Mouse (Mus musculus) hindbrain, embryonic 14.5 days (tissue): ENCODE results near the gene Olfr362. TPM values are rescaled to one million over a fixed set of nuclear protein-coding genes. Genes with fewer than 3 reads are reported as not detected.
"Not testable (repeated sequence)": the region's sequence is repeated elsewhere in the genome, so short reads cannot be mapped to it uniquely, and the experiment has no call there.

ENCODE experiments used
- ATAC-seq: fragments of 200-750 bp; cut with Nextera tagmentation; 2 replicates; pipeline ENCODE4 v1.8.0; 2017; ENCODE audit warnings: moderate number of reproducible peaks, mild to moderate bottlenecking, moderate TSS enrichment, moderate library complexity; ENCODE audit not compliant: low FRiP score
- DNase-seq: peaks from one replicate; pipeline ENCODE4 v3.0.0-alpha.2; 2015; ENCODE audit warnings: low spot score
- H3K27ac ChIP-seq: fragments of 300-500 bp; sonication (generic); 2 replicates; pipeline ENCODE4 v1.5.1; 2014; ENCODE audit warnings: mild to moderate bottlenecking, moderate library complexity
- H3K27me3 ChIP-seq: fragments of 300-500 bp; sonication (generic); 2 replicates; pipeline ENCODE4 v1.6.1; 2014; ENCODE audit warnings: mild to moderate bottlenecking, low read length, mixed read lengths; ENCODE audit not compliant: control insufficient read depth, insufficient read depth
- H3K36me3 ChIP-seq: fragments of 300-500 bp; sonication (generic); replicated peaks from 2 replicates; pipeline ENCODE4 v1.6.1; 2014; ENCODE audit not compliant: control insufficient read depth, insufficient read depth
- H3K4me1 ChIP-seq: fragments of 300-500 bp; sonication (generic); replicated peaks from 2 replicates; pipeline ENCODE4 v1.6.1; 2014; ENCODE audit warnings: antibody characterized with exemption, low read length, mixed read lengths; ENCODE audit not compliant: control insufficient read depth, insufficient read depth
- H3K4me2 ChIP-seq: fragments of 300-500 bp; sonication (generic); replicated peaks from 2 replicates; pipeline ENCODE4 v1.6.1; 2014; ENCODE audit warnings: mild to moderate bottlenecking, moderate library complexity
- H3K4me3 ChIP-seq: fragments of 300-500 bp; sonication (generic); replicated peaks from 2 replicates; pipeline ENCODE4 v1.5.1; 2014; ENCODE audit warnings: mild to moderate bottlenecking, low read length
- H3K9ac ChIP-seq: fragments of 300-500 bp; sonication (generic); 2 replicates; pipeline ENCODE4 v1.6.1; 2014
- H3K9me3 ChIP-seq: fragments of 300-500 bp; sonication (generic); 2 replicates; pipeline ENCODE4 v1.6.1; 2016; ENCODE audit warnings: low read length; ENCODE audit not compliant: control insufficient read depth
- WGBS: fragments of 180-500 bp; shearing (Covaris S2); extraction: QIAGEN DNeasy Blood & Tissue Kit; methylation state at CpG from one replicate; pipeline ENCODE4 v1.1.7; 2014; 5-methylcytosine and 5-hydroxymethylcytosine counted together
- polyA plus RNA-seq: library from polyadenylated mRNA; unstranded; fragments of >200 nt; fragmentation: Nextera tagmentation; extraction: Ambion mirVana; gene quantifications from 2 replicates; pipeline ENCODE4 v1.2.1, GENCODE M21; 2014

The Olfr362 gene
- polyA plus RNA-seq: not detected in 2 replicates

DNA sequence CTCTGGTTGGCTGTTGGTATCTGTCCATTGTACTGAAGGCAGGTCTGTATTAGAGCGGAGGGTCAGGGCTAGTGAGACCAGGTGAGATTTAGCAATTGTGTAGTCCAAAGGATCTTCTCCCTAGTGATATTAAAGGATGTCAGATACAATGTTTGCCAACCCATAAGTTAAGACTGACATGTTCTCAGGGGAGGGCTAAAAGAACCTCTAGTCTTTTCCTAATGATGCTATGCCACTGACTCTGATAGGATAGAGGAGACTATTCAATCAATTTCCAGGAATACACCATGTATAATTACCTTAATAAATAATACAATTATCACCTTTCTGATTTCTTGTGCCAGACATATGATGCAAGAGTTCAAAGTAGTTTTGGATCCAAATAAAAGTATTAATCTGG is at the start of gene Olfr362:
Gene Olfr362, minus strand, starts transcription at position 101 of the 400 bp plus-strand sequence.
- no peak within 1 kb of the TSS for H3K9ac ChIP-seq
- no peaks in the 10 kb centered on the region for H3K27me3 ChIP-seq
- 80% methylated on average over 1 of the region's 1 CpGs for WGBS
- DNase-seq (no peak), ATAC-seq (no peak)
- 0 out of 2 replicates have a peak, but pooled peaks cover 13% of the 10 kb centered on the region for H3K9me3 ChIP-seq
- H3K4me1 ChIP-seq: no peaks in the 10 kb centered on the region
- H3K4me2 ChIP-seq: no peak within 1 kb of the TSS
- H3K27ac ChIP-seq: no peak within 1 kb of the TSS
- no peak within 1 kb of the TSS for H3K4me3 ChIP-seq
- H3K36me3 ChIP-seq: no peaks in the 10 kb centered on the region

DNA sequence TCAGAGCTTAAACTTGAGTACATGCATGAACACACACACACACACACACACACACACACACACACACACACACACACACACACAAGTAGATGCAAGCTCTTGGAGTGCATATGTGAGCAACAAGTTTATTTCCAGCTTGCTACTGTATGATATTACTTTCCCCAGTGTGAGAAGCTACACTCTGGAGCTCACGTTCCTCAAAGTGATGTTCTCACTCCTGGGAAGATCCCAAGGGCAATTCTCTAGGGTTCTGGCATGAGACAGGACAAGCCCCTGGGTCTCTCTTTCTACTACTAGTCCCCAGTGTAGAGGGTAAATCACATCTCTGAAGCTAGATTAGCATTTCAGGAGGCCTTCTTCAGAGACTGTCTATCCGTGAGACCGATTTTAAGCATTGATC is 21.3 kb upstream of the Olfr362 start, which contains the start of gene Olfr364-ps1:
Gene Olfr364-ps1, plus strand, starts transcription at position 301 of the 400 bp plus-strand sequence.
- Histone ChIP-seq H3K4me2 (no peak within 1 kb of the TSS), H3K27me3 (no peaks in the 10 kb centered on the region)

DNA sequence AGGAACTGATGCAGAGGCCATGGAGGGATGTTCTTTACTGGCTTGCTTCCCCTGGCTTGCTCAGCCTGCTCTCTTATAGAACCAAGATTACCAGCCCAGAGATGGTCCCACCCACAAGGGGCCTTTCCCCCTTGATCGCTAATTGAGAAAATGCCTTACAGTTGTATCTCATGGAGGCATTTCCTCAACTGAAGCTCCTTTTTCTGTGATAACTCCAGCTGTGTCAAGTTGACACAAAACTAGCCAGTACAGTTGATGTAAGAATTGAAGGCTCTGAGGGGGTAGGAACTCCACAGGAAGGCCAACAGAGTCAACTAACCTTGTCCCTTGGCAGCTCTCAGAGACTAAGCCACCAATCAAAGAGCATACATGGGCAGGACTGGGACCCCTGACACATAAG is 28.5 kb downstream of the Olfr362 start, which contains the start of gene Olfr361:
Gene Olfr361, minus strand, starts transcription at position 101 of the 400 bp plus-strand sequence.
- not testable (repeated sequence) for H3K27me3 ChIP-seq, ATAC-seq, H3K4me1 ChIP-seq

More for the DNA sequence above, 21.3 kb upstream of the Olfr362 start, which contains the start of gene Olfr364-ps1:
- H3K4me3 ChIP-seq: no peak within 1 kb of the TSS
- H3K4me1 ChIP-seq: no peaks in the 10 kb centered on the region
- H3K9me3 ChIP-seq: peaks cover 33% of the 10 kb centered on the region
- H3K36me3 ChIP-seq: no peaks in the 10 kb centered on the region
- no peak for ATAC-seq
- H3K27ac ChIP-seq: no peak within 1 kb of the TSS
- DNase-seq: no peak
- WGBS: 87% methylated on average over 3 of the region's 3 CpGs
- H3K9ac ChIP-seq: no peak within 1 kb of the TSS

DNA sequence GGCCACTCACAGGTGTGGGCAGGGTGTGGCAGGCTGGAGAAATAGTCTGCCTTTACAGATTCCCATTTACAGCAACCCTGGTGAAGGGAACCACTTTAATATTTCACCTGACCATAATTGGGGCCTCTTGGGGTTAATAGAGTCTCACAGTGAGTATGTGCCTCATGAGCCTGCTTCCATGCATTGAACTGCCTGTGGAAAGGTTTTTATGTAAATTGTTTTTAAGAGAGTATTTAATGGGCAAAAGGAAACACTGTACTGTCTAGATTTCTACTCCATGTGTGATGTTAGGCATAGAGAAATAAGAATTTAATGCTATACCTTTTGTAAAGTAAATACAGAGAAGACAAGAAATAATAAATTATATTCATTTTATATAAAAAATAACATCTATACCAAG is 52.3 kb downstream of the Olfr362 start, which contains the start of gene Olfr360:
Gene Olfr360, plus strand, starts transcription at position 301 of the 400 bp plus-strand sequence.
- H3K36me3 ChIP-seq: no peaks in the 10 kb centered on the region
- H3K9me3 ChIP-seq: peaks cover 14% of the 10 kb centered on the region; the same call in 1 of the 2 replicates
- ATAC-seq (no peak), DNase-seq (no peak)
- H3K27ac ChIP-seq: no peak within 1 kb of the TSS
- no peak within 1 kb of the TSS for H3K4me2 ChIP-seq
- no peaks in the 10 kb centered on the region for H3K27me3 ChIP-seq
- no peak within 1 kb of the TSS for H3K4me3 ChIP-seq
- no peak within 1 kb of the TSS for H3K9ac ChIP-seq
- H3K4me1 ChIP-seq: no peaks in the 10 kb centered on the region

More for the DNA sequence above, 28.5 kb downstream of the Olfr362 start, which contains the start of gene Olfr361:
- H3K36me3 ChIP-seq, DNase-seq, H3K4me3 ChIP-seq, H3K27ac ChIP-seq, H3K4me2 ChIP-seq, H3K9ac ChIP-seq: not testable (repeated sequence)
- H3K9me3 ChIP-seq: peaks cover 19% of the 10 kb centered on the region; the same call in 1 of the 2 replicates
- 0% methylated on average over 1 of the region's 1 CpGs for WGBS

Other genes with a start within 250 kb of the Olfr362 start
- not detected in 2 replicates for gene Olfr352, start 249.4 kb downstream of the Olfr362 start, polyA plus RNA-seq
- gene Olfr353, start 225.0 kb downstream of the Olfr362 start, polyA plus RNA-seq: not detected in 2 replicates
- not detected in 2 replicates for gene Olfr354, start 212.2 kb downstream of the Olfr362 start, polyA plus RNA-seq
- gene Olfr355, start 189.0 kb downstream of the Olfr362 start, polyA plus RNA-seq: not detected in 2 replicates
- not detected in 2 replicates for gene Olfr356, start 180.8 kb downstream of the Olfr362 start, polyA plus RNA-seq
- not detected in 2 replicates for gene Olfr357, start 124.1 kb downstream of the Olfr362 start, polyA plus RNA-seq
- not detected in 2 replicates for gene Olfr358, start 108.6 kb downstream of the Olfr362 start, polyA plus RNA-seq
- not detected in 2 replicates for gene Olfr360, start 52.2 kb downstream of the Olfr362 start, polyA plus RNA-seq
- gene Olfr361, start 28.6 kb downstream of the Olfr362 start, polyA plus RNA-seq: not detected in 2 replicates
- not detected in 2 replicates for gene Olfr364-ps1, start 21.4 kb upstream of the Olfr362 start, polyA plus RNA-seq
- not detected in 2 replicates for gene Olfr365, start 70.3 kb upstream of the Olfr362 start, polyA plus RNA-seq
- gene Olfr366, start 93.7 kb upstream of the Olfr362 start, polyA plus RNA-seq: not detected in 2 replicates
- not detected in 2 replicates for gene Olfr368, start 208.6 kb upstream of the Olfr362 start, polyA plus RNA-seq
- 57.0 and 57.2 TPM in 2 replicates for gene Pdcl, start 241.4 kb upstream of the Olfr362 start, polyA plus RNA-seq